Mouse (Mus musculus) 3T3-L1 (cell line): ENCODE data around the gene Cbx3.

Source experiments
- DNase-seq: peaks from one replicate; pipeline ENCODE4 v3.0.0-alpha.2; 2015; ENCODE audit warnings: low read depth, low spot score

Cbx3 gene

DNA sequence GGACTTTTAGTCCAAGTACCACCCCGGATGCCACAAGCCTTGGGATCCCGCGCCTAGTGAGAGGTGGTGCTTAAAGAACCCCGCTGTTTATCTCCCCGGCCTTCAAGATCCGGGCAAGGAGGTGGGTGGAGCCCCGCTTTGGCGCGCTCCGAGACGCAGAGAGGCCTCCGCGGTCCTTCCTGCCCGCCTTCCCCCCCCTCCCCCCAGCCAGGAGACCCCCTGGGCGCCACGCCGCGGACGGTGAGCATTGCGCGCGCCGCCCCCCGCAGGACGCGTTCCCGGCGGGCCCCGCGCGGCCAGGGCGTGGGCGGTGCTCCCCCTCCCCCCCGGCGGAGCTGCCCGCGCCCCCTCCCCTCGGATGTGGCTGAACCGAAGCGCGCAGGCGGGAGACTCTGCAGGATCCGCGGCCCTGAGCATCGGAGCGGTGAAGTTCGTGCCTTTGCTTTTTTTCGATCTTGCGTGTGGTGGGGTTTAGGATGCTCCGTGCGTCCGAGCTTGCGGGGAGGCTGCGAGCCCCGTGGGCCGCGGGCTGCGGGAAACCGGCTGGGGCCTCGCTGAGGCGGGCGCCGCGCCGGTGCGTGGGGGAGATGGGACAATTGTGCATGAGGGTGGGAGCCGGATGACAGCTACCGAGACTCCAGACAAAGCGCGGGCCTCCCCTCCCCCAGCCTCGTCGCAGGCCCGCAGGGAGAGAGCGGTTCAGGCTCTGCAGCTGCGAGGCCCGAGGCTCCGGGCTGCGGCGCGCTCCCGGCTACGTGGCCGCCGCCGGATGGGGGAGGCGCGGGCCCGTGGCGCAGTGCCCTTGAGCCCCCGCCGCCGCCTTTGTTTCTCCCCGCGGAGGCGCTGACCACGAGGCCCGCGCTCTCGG, at the start of gene Cbx3:
Cbx3 (plus strand) TSS at position 50 of the 868 bp plus-strand sequence.
- peak; percentile 66 for DNase-seq

DNA sequence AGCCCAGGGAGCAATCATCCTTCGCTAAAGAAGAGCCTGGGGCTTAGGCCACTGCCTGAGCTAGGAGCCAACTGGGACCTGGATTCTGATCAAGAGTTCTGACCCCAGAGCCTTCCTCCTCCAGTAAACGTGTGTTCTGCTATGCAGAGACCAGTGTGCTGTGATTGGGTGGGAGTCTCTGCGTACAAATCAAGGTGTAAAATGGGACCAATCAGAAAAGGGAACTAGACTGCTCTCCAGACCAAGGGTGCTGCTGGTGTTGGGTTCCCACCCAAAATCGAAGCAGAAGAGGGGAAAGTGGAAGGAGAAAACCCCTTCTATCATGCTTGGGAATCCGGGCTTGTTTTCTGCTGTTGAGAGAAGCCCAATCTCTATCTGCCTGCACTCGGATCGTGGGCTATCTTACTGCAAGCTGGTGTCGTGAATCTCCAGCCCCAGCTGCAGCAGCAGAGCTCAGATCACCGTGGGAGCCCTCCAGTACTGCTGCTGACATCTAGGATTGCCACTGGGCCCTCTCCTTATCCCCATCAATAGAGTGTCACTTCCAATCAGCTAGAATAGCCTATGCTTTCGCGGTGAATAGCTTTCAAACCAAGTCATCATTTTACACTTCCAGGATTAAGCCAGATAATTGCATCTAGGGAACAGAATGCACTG, 46.6 kb upstream of the Cbx3 start:
- DNase-seq: no peak

DNA sequence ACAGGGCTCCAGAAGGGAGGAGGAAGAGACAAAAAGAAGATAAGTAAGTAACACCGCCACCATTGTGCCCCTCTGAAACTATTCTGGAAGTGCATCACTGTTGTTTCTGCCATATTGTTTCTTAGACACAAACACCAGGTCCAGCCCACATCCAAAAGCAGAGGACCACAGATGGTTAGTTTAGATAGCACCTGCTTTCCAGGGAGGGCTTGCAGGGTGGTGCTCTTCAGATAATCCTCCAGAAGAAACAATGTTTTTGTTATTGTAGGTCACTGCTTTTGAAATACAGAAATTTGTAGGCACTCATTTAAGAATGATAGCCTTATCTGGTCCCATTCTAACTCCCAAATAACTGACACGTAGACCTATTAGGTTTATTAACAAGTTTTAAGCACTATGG, 45.6 kb upstream of the Cbx3 start:
- no peak for DNase-seq

DNA sequence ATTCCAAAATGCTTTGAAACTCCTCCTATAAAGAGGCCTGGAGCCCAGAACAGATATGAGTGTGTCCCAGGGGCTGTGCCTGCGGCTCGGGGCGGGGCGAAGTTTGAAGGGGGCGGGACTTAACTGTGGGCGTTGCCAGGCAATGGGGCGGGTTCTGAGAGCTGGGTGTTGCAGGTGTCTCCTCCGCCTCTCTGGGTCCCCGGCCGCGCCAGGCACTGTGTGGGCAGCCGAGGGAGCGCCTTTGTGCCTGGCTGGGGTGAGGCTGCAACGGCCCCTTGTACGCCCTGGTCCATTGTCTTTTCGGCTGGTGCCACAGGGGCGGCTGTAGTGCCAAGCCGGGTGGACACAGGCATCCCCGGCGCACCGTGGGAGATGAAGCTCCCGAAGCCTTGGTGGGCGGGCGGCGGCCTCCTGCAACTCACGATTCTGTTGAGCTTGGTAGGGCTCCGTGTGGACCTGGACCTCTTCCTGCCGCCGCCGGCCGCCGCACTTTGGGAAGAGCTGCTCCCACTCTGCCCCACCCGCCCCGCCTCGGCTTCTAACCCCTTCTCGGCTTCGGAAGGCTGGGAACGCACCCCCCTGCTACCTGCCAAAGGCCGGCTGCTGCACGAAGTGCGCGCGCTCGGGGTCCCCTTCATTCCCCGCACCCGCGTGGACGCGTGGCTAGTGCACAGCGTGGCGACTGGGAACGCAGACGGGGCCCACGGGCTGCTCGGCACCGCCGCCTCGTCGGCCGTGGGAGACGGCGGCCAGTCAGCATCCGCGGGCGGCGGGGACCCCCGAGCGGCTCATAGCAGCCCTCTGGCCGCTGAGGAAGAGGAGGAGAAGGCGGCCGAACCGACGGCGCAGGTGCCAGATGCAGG, 37.4 kb upstream of the Cbx3 start, which contains the start of gene Nfe2l3:
Nfe2l3 (plus strand) TSS at position 136 of the 863 bp plus-strand sequence.
- DNase-seq: no peak

DNA sequence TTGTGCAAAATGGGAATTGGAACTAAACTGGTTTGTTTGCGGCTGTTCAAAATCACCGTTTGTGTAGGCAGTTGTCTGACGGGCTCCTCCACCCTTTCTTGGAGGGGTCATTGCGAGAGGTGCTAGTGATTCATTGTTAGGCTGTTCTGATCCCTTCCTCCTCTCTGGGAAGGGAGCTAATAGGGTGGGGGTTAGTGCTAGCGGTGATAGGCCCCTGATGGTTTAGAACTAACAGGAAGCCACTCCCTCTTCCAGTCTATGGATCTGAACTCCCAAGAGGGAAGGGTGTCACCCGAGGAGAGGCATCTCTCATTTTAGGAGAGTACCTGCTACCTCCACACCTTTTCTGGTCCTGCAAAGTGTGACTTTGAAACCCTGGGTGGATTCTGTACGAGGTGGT, 35.9 kb upstream of the Cbx3 start:
- DNase-seq: no peak

DNA sequence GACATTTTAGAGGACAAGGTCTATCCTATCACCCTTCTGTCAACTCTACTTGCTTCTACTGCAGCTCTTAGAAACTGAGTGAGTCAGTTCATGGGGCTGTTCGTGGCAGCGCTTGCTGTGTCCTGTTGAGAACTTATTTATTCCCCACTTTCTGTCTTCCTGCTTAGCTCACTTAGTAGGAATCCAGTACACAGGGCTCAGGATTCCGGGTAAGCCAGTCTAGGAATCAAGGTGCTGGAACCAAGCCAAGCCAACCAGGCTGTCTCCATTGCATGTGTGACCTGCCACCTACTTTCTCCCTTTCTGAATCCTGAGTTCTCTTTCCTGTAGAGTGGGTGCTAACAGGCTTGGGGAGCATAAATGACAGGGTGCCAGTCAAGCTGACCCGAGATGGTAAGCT, 32.5 kb upstream of the Cbx3 start:
- peak; percentile 73 for DNase-seq

DNA sequence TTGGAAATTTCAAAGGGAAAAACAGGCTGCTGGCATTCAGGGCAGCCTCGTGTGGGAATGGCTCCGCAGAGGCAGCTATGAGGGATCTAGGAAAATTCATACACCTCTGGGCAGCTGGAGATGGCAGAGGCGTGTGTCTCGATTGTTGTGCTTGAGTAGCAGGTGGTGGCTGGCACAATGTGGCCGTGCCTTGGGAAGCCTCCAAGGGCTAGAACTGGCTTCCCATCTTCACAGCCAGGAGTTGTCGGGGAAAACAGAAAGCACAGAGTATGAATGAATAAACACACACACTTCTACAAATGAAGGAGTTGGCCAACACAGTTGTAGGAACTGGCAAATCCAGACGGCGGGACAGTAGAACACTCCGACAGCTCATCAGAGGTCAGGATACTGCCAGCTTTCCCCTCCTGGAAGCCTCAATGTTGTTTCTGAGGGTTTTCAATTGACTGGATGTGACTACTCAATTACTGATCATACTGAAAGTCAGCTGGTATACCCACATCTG, 31.3 kb upstream of the Cbx3 start:
- DNase-seq: no peak

DNA sequence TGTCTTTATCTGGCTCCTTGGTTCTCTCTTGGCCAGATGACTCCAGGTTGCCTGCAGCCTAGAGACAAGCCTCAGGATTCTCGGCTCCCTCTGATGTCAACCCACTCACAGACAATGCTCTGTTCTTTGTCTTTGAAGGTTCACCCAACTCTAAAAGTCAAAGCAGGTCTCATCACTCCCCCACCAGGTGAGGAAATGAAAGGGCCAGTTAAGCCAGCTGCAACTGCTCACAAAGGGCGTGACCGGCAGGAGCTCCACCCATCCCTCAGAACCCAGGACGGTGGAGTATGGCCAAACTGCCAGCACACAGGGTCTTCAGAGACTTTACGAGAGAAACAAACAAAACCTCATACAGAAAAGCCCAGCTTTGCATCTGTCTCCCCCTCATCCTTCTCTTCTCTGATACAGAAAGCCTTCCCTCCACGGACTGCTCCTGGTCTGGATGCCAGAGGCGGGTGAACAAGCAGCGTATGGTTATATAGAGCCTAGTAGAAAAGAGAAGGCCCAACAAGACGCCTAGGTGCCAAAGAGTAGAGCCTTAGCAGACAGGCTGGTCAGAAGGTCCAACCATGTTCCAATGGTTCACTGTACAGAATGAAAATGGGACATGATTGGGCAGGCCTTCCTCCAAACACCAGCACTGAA, 27.8 kb upstream of the Cbx3 start:
- DNase-seq: no peak

DNA sequence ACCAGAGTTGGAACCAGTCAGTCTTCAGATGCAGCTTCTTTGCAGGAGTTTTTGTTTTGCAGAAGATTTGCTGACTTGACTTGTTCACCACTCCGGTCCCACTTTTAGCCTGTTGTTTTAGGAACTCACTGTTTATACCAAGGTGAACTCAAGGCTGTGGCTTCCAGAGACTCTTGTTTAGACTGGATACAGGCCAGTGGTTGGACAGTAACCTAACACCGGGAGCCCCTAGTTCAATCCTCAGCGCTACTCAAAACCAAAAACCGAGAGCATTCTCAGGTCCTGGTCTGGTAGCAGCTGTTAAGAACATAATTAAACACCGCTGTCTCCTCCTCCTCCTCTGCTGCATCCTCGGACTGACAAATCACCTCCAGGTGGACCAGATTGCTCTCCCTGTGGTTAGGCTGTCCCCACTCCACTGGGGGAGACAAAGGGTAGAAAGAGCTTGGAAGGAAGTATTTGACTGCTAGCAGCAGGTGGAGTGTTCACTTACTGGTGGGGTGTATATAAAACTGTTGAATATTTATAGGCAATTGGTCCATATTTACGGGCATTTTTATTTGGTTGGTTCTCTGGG, 17.1 kb upstream of the Cbx3 start:
- DNase-seq: peak; percentile 25

DNA sequence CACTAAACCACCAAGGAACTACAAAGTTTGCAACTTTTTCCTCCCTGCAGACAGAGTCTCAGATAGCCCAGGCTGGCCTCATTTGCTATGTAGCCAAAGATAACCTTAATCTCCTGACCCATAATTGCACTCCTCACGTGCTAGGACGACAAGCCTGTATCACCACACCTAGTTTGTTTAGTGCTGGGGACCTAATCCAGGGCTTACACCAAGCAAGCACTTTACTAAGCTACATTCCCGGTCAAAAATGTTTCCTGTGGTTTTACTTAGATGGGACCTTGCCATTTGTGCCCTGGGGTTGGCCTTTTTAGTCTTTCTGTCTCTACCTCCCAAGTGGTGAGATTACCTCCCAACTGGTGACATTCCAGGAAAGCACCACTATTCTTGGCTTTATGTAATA, 15.2 kb upstream of the Cbx3 start:
- no peak for DNase-seq

DNA sequence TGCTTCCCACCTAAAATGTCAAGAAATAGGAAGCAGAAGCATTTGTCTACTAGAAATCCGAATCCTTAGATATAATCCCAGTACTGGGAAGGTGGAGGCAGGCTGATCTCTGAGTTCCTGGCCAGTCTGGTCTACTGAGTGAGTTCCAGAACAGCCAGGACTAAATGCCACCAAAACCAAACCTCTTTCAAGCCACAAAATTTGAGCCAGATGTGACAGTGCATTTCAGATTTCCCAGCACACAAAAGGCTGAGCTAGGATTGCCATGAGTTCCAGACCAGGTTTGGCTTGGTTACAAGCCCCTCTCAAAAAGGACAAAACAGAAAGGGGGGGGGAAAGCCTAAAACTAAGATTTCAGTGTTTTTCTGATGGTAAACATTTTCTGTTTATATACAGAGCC, 14.0 kb upstream of the Cbx3 start:
- DNase-seq: no peak

DNA sequence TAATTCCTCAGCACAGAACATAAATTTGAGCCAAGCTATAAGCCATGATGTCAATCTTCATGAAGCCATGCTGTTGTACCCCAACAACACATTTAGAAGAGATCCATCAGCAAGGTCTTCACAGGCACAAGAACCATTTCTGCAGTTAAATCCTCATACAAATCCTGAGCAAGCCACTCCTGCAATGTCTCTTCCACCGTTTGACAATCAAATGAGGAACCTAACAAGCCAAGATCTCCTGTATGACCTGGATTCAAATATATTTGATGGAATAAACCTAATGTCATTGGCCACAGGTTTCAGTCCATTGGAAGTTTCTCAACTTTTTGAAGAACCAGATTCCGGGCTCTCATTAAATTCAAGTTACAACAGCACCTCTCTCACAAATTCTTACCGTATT, 12.9 kb upstream of the Cbx3 start:
- no peak for DNase-seq

DNA sequence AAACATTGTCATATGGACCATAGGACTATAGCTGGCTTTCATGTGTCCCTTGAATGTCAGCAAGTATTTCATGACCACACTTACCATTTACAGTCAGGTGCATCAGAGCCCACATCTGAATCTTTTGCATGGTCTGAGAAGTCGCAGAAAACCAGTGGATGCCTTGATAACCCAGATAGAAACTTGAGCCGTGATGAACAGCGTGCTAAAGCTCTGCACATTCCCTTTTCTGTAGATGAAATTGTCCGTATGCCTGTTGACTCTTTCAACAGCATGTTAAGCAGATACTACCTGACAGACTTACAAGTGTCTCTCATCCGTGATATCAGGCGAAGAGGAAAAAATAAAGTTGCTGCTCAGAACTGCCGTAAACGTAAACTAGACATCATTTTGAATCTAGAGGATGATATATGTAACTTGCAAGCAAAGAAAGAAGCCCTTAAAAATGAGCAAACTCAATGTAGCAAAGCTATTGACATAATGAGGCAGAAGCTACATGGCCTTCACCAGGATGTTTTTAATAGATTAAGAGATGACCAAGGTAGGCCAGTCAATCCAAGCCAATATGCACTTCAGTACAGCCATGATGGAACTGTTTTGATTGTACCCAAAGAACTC, 12.3 kb upstream of the Cbx3 start:
- DNase-seq: peak; percentile 35

DNA sequence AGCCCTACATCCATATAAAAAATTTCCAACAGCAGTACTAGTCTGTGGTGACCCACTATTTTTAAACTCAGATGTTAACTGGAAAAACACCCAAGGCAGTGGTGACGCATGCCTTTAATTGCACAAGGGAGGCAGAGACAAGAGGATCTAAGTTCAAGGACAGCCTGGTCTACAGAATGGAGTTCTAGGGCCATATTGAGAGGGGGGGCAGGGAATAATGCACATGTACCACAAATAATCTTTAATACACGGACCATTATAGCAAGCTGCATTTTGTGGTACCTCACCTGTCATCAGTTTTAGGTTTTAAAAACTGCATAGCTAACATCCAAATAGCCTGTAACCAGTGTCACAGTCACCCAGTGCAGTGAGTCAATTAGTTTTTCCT, 11.2 kb upstream of the Cbx3 start:
- peak; percentile 64 for DNase-seq

DNA sequence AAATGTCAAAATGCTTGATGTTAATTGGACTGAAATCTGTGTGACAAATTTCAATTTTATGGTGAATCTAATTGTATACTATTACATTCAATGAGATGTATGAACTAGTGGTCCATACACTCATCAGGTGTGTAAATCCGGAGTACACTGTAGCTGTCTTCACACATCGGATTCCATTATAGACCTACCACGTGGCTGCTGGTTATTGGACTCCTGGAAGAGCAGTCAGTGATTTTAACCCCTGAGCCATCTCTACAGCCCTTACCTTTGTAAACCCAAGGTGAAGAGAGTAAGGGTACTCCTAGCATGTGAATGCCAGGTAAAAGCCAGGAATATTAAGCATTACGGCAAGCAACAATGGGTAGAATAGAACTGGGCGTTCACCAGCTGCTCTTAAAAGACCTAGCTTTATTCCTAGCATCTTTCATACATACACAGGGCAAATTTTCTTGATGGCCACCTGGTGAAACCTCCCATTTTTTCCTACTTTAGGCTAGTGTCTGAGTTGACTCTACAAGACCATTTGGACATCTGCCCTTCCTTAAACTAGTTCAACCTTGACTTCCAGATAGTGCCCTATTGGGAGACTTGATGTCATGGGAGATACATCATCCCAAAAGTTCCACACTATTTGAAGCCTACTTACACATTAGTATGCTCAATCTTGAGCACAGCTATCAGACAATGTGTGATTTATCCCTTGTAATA, 10.7 kb upstream of the Cbx3 start:
- peak; percentile 73 for DNase-seq

DNA sequence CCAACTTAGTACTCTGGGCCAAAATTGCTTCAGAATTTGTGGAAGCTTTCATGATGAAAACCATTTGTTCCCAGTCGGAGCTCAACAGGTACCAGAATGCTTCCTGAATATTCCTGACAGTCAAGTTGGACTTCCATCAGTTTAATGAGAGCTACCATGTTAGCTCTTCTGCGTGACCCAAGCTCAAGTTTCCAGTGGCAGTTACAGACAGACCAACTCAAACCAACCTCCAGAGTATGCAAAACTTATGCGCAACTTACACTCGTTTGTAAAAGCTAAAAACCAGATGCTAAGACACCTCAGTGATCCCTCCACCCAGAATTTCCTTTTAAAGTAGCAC, 10.2 kb upstream of the Cbx3 start:
- DNase-seq: no peak

DNA sequence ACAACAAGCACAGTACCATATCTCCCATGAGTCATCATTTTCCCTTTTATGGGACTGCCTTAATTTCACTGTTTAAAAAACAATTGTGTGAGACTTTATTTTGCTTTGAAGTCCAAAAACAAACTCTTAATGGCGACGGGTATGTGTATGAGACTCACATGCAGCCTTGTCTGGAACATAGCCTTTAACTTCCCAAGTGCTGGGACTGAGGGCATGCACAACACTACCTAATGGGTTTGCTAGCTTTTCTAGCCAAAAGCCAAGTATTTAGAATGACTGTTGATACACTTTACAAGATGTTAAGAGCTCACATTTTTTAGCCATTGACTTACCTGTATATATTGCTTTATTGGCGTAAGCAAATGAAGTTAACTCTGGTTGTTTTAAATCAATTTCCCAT, 9.8 kb upstream of the Cbx3 start:
- DNase-seq: peak; percentile 50

DNA sequence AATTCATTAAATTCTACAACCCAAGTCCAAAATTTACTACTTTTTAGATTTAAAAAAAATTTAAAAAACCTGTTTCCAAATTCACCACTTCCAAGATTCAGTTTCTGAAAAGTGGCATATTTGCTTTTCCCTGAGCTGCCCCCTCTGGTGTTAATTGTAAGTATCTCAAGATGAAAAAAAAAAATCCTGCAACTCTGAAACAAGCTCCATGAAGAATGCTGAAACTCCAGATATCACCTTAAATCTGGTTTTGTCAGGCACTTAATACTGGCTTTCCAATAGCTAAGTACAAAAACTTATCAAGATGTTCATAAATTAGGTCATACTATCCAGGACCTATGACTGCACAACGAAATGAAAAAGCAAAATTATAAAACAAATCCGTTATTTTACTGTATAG, 2.5 kb upstream of the Cbx3 start:
- DNase-seq: peak; percentile 76

DNA sequence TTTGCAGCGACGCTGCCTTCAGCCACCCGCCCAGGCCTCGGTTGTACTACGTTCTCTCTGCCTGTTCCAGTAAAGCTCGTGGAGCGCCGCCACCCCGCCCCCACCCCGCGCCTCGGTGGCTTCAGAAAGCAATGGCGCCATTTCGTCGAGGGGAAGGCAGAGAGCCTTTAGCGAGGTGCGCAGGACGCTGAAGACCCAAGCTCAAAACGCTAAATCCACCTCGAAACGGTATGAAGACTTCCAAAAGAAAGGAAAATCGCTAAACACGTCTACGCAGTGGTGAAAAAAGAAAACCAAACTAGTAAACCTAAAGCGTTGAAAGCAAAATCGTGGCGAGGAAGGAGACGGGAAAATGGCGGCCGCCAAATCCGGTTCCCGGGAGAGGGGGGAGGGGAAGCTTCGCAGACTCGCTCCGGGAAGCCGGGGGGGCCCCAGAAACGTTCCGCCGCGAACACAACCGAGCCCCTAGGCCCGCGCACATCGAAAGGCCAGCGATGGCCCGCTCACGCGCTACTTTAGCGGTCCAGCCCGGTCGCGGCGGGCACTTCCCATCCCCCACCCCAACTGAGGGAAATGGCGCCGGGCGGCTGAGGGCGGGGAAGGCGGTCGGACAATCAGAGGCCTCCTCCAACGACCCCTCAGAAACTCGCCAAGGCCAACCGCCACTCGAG, 1.1 kb upstream of the Cbx3 start:
- DNase-seq: peak; percentile 81
